Mouse (Mus musculus) kidney, postnatal 10 days (tissue): ENCODE data around the gene Vps13d.

Experiments used
- DNase-seq: peaks from one replicate; pipeline ENCODE4 v3.0.0; 2021; ENCODE audit warnings: mixed read lengths

Gene Vps13d

GRCm38 (mm10) chr4:144969030-144969429 lies 225.8 kb downstream of the Vps13d start:
- peak; percentile 47 for DNase-seq

- no peak for DNase-seq
Measured at GRCm38 (mm10) chr4:144968371-144968770, 226.4 kb downstream of the Vps13d start.

- no peak for DNase-seq
Measured at GRCm38 (mm10) chr4:144965255-144965654, 229.6 kb downstream of the Vps13d start.

GRCm38 (mm10) chr4:144961696-144962095 lies 233.1 kb downstream of the Vps13d start:
- DNase-seq = no peak

GRCm38 (mm10) chr4:144961232-144961631 lies 233.6 kb downstream of the Vps13d start:
- DNase-seq = no peak

- peak; percentile 93 for DNase-seq
Measured at GRCm38 (mm10) chr4:144960188-144960904, 234.5 kb downstream of the Vps13d start.

- no peak for DNase-seq
Measured at GRCm38 (mm10) chr4:144957721-144958120, 237.1 kb downstream of the Vps13d start.

- peak; percentile 61 for DNase-seq
Measured at GRCm38 (mm10) chr4:144957186-144957585, 237.6 kb downstream of the Vps13d start.

GRCm38 (mm10) chr4:144956293-144956692 lies 238.5 kb downstream of the Vps13d start:
- DNase-seq = no peak

- no peak for DNase-seq
Measured at GRCm38 (mm10) chr4:144955863-144956262, 238.9 kb downstream of the Vps13d start.

GRCm38 (mm10) chr4:144953421-144953820 lies 241.4 kb downstream of the Vps13d start:
- DNase-seq = no peak

GRCm38 (mm10) chr4:144951859-144952258 lies 242.9 kb downstream of the Vps13d start:
- DNase-seq = no peak

GRCm38 (mm10) chr4:144950883-144951282 lies 243.9 kb downstream of the Vps13d start:
- DNase-seq = no peak

GRCm38 (mm10) chr4:144950327-144950711 lies 244.5 kb downstream of the Vps13d start:
- no peak for DNase-seq

- DNase-seq = peak; percentile 82
Measured at GRCm38 (mm10) chr4:144949441-144950326, 245.1 kb downstream of the Vps13d start.

- DNase-seq = peak; percentile 95
Measured at GRCm38 (mm10) chr4:144947738-144948390, 246.9 kb downstream of the Vps13d start.

- DNase-seq = no peak
Measured at GRCm38 (mm10) chr4:144943273-144943672, 251.5 kb downstream of the Vps13d start.

GRCm38 (mm10) chr4:144942433-144942832 lies 252.4 kb downstream of the Vps13d start:
- DNase-seq = no peak

GRCm38 (mm10) chr4:144940796-144941462 lies 253.9 kb downstream of the Vps13d start:
- no peak for DNase-seq

- no peak for DNase-seq
Measured at GRCm38 (mm10) chr4:144939847-144940411, 254.9 kb downstream of the Vps13d start.

GRCm38 (mm10) chr4:144936563-144937154 lies 258.1 kb downstream of the Vps13d start:
- no peak for DNase-seq

GRCm38 (mm10) chr4:144934501-144934900 lies 260.3 kb downstream of the Vps13d start:
- DNase-seq = no peak
